Mouse (Mus musculus) brain, embryonic 14.5 days (tissue): ENCODE measurements at regions not wholly inside any gene's neighbourhood (a gene's known extent, or its start where the extent isn't known, plus 50 kb on each side); places are given as distances from the start of the nearest gene placed in this dataset.

Source experiments
- DNase-seq: peaks from one replicate; pipeline ENCODE4 v3.0.0-alpha.2; 2011; ENCODE audit warnings: low read depth
- CTCF ChIP-seq: fragments of 200-500 bp; IDR thresholded peaks from 2 replicates; pipeline ENCODE4 v1.5.1; 2012; ENCODE audit warnings: inconsistent platforms, mild to moderate bottlenecking, moderate library complexity, borderline replicate concordance; ENCODE audit not compliant: insufficient read depth, insufficient read length; ENCODE audit errors: extremely low read depth
- POLR2A ChIP-seq: fragments of 200-500 bp; IDR thresholded peaks from 2 replicates; pipeline ENCODE4 v1.6.1; 2012; ENCODE audit warnings: mild to moderate bottlenecking, inconsistent platforms, borderline replicate concordance; ENCODE audit not compliant: poor library complexity, insufficient read depth, insufficient read length, severe bottlenecking; ENCODE audit errors: extremely low read depth

DNA sequence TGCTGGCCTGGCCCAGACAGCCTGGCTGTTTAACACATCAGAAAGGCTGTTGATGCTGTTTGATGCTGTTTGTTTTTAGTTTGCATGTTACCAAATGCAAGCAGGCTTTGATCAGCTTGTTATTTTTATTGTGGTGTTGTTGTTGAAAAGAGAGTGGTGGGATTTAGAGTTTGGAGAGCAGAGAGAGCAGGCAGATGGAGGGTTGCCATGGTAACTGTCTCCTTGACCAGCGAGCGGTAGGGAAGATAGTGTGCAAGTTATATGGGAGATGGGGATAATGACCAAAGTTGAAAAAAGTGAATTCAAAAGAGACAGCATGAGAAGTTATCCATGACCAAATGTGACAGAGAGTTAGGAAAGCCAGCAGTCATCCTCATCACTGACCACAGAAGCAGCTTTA lies 83.3 kb downstream of the Cmc2 start:
- no peak for TF ChIP-seq CTCF
- no peak for TF ChIP-seq POLR2A
- peak; percentile 43 for DNase-seq

DNA sequence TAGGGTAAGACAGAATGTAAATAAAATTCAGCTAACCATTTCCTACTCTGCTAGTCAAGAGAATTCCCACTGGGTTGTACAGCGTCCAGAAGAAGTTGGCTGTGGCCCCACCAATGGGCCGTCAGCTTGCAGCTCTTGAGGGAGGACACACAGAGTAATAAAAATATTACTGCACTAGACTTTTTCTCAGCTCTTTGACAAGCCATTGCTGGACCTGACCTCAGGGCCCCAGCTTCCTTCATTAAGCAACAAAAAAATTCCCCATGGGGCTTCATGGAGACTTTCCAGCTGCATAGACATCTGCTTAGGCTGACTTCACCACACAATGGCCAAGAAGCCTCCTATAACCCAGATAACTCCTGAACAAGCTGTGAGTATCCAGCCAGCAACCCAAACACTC lies 89.1 kb downstream of the Cmc2 start:
- peak; percentile 12 for DNase-seq
- no peak for TF ChIP-seq POLR2A
- no peak for TF ChIP-seq CTCF

- DNase-seq: no peak
- TF ChIP-seq CTCF: no peak
- no peak for TF ChIP-seq POLR2A
Measured at GRCm38 (mm10) chr8:116829631-116830030, 91.6 kb downstream of the Cmc2 start.

GRCm38 (mm10) chr8:116828220-116828619 lies 93.0 kb downstream of the Cmc2 start:
- DNase-seq: no peak
- TF ChIP-seq POLR2A (no peak), CTCF (no peak)

GRCm38 (mm10) chr8:116827141-116827540 lies 94.1 kb downstream of the Cmc2 start:
- no peak for DNase-seq
- TF ChIP-seq POLR2A (no peak), CTCF (no peak)

- TF ChIP-seq POLR2A (no peak), CTCF (no peak)
- DNase-seq: peak; percentile 64
Measured at GRCm38 (mm10) chr8:116814118-116814851, 81.5 kb upstream of the Cdyl2 start.

- DNase-seq: no peak
- TF ChIP-seq POLR2A (no peak), CTCF (no peak)
Measured at GRCm38 (mm10) chr8:116801313-116801712, 68.5 kb upstream of the Cdyl2 start.

DNA sequence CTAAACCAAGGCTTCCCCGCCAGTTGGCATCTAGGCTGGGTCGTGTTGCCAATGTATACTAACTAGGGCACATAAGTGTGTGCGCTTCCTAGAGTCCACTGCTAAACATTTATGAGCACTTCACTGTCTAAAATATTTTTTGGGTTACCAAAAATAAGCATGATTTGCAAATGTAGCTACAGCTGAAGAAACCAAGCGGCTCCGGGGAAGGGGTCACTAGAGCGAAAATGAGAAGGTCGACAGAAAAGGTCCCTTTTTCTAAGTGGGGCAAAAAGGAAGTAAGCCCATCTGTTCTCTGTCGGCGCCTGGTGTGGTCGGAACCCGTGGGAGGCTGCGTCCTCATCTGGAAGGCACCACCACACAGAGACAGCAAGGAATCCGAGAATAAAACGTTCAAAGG lies 67.8 kb upstream of the Cdyl2 start:
- no peak for TF ChIP-seq CTCF
- TF ChIP-seq POLR2A: no peak
- no peak for DNase-seq

DNA sequence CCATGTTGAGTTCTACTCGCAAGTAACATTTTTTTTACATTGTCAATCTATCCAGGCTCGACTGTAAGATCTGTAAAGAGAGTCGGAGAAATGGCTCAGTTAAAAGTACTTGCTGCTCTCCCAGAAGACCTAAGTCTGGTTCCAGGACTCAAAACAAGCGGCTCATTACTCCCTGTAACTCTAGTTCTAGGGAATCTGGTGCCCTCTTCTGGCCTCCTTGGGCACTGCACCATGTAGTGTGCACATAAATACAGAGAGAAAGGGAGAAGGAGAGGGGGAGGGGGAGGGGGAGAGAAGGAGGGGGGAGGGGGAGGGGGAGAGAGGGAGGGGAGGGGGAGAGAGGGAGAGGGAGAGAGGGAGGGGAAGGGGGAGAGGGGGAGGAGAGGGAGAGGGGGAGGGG lies 66.2 kb upstream of the Cdyl2 start:
- TF ChIP-seq CTCF: peak; percentile 36; the same call in 1 of the 2 replicates
- TF ChIP-seq POLR2A: no peak
- DNase-seq: no peak

GRCm38 (mm10) chr8:116795713-116796112 lies 62.9 kb upstream of the Cdyl2 start:
- no peak for TF ChIP-seq CTCF
- no peak for TF ChIP-seq POLR2A
- no peak for DNase-seq

GRCm38 (mm10) chr8:116793107-116793506 lies 60.3 kb upstream of the Cdyl2 start:
- no peak for DNase-seq
- no peak for TF ChIP-seq POLR2A
- TF ChIP-seq CTCF: no peak

DNA sequence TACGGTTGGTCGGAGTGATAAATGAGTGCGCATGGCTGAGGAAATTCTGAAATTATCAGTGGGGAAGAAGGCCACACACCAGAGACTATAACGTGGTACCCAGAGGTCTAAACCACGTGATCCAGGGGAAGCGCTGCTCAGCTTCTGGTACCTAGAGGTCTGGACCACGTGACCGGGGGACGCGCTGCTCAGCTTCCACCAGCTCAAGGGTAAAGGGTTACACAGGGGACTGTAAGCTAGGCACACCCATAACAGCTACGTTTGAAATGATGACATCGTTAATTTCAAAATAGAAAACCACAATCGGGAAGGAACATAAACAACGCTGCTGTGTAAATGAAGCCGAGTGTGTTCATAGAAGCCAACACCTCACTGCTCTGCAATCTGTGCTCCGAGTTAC lies 57.5 kb upstream of the Cdyl2 start:
- TF ChIP-seq POLR2A (no peak), CTCF (no peak)

More for the DNA sequence above, 57.5 kb upstream of the Cdyl2 start:
- no peak for DNase-seq
